ENCODE assay signal across 8 mouse cellular contexts in the genomic region with DNA sequence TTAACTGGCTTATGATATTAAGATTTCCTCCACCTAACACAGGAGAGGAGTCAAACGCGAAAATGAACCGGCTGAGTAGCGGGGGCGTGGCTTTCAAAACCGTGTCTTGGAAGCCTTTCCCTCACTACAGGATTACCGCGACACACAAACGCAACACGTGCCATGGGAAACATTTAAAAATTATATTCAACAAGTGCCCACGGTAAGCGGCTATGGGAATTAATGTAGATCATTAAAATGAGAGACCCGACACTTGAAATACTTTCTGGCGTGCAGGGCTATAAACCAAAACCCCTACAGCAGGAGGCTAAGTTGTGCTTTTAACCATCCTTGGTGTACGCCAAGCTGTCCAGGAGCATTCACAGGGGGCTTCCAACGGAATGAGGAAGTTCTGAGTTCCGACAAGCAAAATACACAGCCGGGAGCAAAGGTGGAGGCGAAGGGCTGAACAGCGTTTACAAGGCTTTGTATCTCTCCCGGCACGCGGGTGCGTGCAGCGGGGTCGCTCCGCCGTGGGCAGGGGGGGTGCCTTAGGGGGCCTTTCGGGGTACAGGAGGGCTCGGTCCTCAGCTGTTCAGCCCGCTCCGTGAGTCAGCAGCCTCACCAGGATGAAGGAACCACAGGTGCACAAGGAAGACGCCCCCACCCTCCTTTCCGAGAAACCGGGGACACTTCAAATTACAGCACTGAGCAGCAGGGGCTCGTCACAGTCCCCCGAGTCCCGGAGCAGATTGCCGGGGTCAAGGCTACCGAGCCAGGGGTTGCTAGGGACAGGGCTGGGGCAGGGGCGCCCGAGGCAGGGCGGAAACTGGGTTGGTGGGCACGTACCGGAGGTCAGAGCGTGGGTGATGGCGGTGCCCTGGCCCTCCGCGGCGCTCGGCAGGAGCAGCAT. TPM values are rescaled to one million over a fixed set of nuclear protein-coding genes. Genes with fewer than 3 reads are reported as not detected.
A peak's percentile ranks its signal among the peaks of the same experiment; 100 is the strongest.
DNase-seq lines count a peak whose midpoint lies in the region; ATAC-seq lines count a peak whose summit lies in the region.

No protein-coding gene starts in this region.

- H3K4me1 ChIP-seq in limb, embryonic 10.5 days = peaks cover 25% of the 10 kb centered on the region
- H3K4me1 ChIP-seq in midbrain, embryonic 14.5 days (ENCODE audit: control insufficient read depth, insufficient read depth, low read length) = peaks cover 19% of the 10 kb centered on the region

- H3K4me3 ChIP-seq in limb, embryonic 10.5 days = peak overlapping the region; percentile 90
- H3K4me3 ChIP-seq in midbrain, embryonic 14.5 days (replicated peaks; ENCODE audit: low read depth, low read length) = peak overlapping the region; percentile 94

- peak overlapping the region; percentile 73 for H3K9ac ChIP-seq in midbrain, embryonic 14.5 days (replicated peaks; ENCODE audit: low read length)

- H3K36me3 ChIP-seq in limb, embryonic 10.5 days = peaks cover 49% of the 10 kb centered on the region
- H3K36me3 ChIP-seq in midbrain, embryonic 14.5 days (ENCODE audit: control insufficient read depth, insufficient read depth, low read length) = peaks cover 36% of the 10 kb centered on the region

- H3K4me2 ChIP-seq in midbrain, embryonic 14.5 days (ENCODE audit: low read length) = peak overlapping the region; percentile 96

- H3K27ac ChIP-seq in limb, embryonic 10.5 days = peak overlapping the region; percentile 89
- peak overlapping the region; percentile 75 for H3K27ac ChIP-seq in midbrain, embryonic 14.5 days (replicated peaks; ENCODE audit: low read depth, low read length)

- peak; percentile 31 to 64 for DNase-seq in adrenal gland, adult (ENCODE audit: inconsistent age in 2 of 2, low spot score in 1 of 2)
- no peak for DNase-seq in adrenal gland, adult 8-10 months
- DNase-seq in ES-CJ7 (ENCODE audit: low read depth, low spot score) = peak; percentile 35
- peak; percentile 12 to 26 for DNase-seq in cerebellum, postnatal 10 days
- DNase-seq in heart, postnatal 25 days (ENCODE audit: low spot score) = peak; percentile 3
- DNase-seq in limb, embryonic 10.5 days (ENCODE audit: low spot score) = peak; percentile 50
- peak; percentile 39 for DNase-seq in midbrain, embryonic 14.5 days
- DNase-seq in thymus, postnatal 36 days = peak; percentile 11 to 72

- peak; percentile 77 for ATAC-seq in midbrain, embryonic 14.5 days (ENCODE audit: low FRiP score, low TSS enrichment)

- under 1% methylated on average over 51 of the region's 51 CpGs for WGBS in limb, embryonic 10.5 days
- under 1% methylated on average over 51 of the region's 51 CpGs for WGBS in midbrain, embryonic 14.5 days

- intact Hi-C loops in heart, postnatal 25 days (cut with DNase I) = loop anchor here (2.0 kb wide), 1 partner anchor 48 kb away; the partner anchor contains the start of gene Pmpcb

- no peaks in the 10 kb centered on the region for H3K27me3 ChIP-seq in limb, embryonic 10.5 days (ENCODE audit: low read depth, poor library complexity, severe bottlenecking)
- H3K27me3 ChIP-seq in midbrain, embryonic 14.5 days (ENCODE audit: control insufficient read depth, insufficient read depth, low read length) = no peaks in the 10 kb centered on the region

- H3K9me3 ChIP-seq in limb, embryonic 10.5 days (replicated peaks) = no peaks in the 10 kb centered on the region
- no peaks in the 10 kb centered on the region for H3K9me3 ChIP-seq in midbrain, embryonic 14.5 days (ENCODE audit: control insufficient read depth, low read length)

RNA-seq across cellular contexts. Expression of gene Dnajc2, which starts 0.6 kb away (rescaled TPM):
- total RNA-seq in adrenal gland, adult 8-10 months (2022) = 10 to 100 TPM; 25.4 to 31.8 (median 30.2) TPM
- 10 to 100 TPM; 19.5 to 20.6 TPM for total RNA-seq in heart, postnatal 25 days (2021)
- polyA plus RNA-seq in limb, embryonic 10.5 days (2016; fragmentation: Nextera tagmentation; extraction: Ambion mirVana) = 83.5 and 91.3 TPM in 2 replicates
- 75.4 and 76.2 TPM in 2 replicates for polyA plus RNA-seq in midbrain, embryonic 14.5 days (2014; fragmentation: Nextera tagmentation; extraction: Ambion mirVana)

RNA-seq across cellular contexts. Expression of gene Psmc2, which starts 0.7 kb away (rescaled TPM):
- total RNA-seq in adrenal gland, adult 8-10 months (2022) = 100 to 1,000 TPM; 127 to 153 (median 141) TPM
- total RNA-seq in heart, postnatal 25 days (2021) = 10 to 100 TPM; 91.1 to 94.2 TPM
- 227 and 247 TPM in 2 replicates for polyA plus RNA-seq in limb, embryonic 10.5 days (2016; fragmentation: Nextera tagmentation; extraction: Ambion mirVana)
- polyA plus RNA-seq in midbrain, embryonic 14.5 days (2014; fragmentation: Nextera tagmentation; extraction: Ambion mirVana) = 176 and 187 TPM in 2 replicates

RNA-seq across cellular contexts. Expression of gene Pmpcb, which starts 47.5 kb away (rescaled TPM):
- total RNA-seq in adrenal gland, adult 8-10 months (2022) = 100 to 1,000 TPM; 215 to 293 (median 236) TPM
- total RNA-seq in heart, postnatal 25 days (2021) = 100 to 1,000 TPM; 241 to 242 TPM
- 84.4 and 85.5 TPM in 2 replicates for polyA plus RNA-seq in limb, embryonic 10.5 days (2016; fragmentation: Nextera tagmentation; extraction: Ambion mirVana)
- polyA plus RNA-seq in midbrain, embryonic 14.5 days (2014; fragmentation: Nextera tagmentation; extraction: Ambion mirVana) = 72.5 and 88.4 TPM in 2 replicates
